Mouse (Mus musculus) thymus, adult 2 months (tissue): Measurements from ENCODE around the gene Pum1.

Experiments
- CTCF ChIP-seq: fragments of 200-500 bp; IDR thresholded peaks from 2 replicates; pipeline ENCODE4 v1.5.1; 2012; ENCODE audit warnings: mild to moderate bottlenecking, control low read depth, low read length, moderate library complexity, borderline replicate concordance; ENCODE audit not compliant: control insufficient read depth, poor library complexity, insufficient read depth; ENCODE audit errors: extremely low read depth
- POLR2A ChIP-seq: fragments of 200-500 bp; IDR thresholded peaks from 2 replicates; pipeline ENCODE4 v1.6.1; 2012; ENCODE audit warnings: mild to moderate bottlenecking, low read length, control low read depth, moderate library complexity; ENCODE audit not compliant: control insufficient read depth, poor library complexity, insufficient read depth; ENCODE audit errors: extremely low read depth

GRCm38 (mm10) chr4:130657820-130658565 is 5.1 kb upstream of the Pum1 start:
- TF ChIP-seq CTCF (no peak), POLR2A (no peak)
